Mouse (Mus musculus) CD4-positive, CD25-positive, alpha-beta regulatory T cell, adult 4 months (primary cell): ENCODE measurements around the gene Slc38a4. TPM values are rescaled to one million over a fixed set of nuclear protein-coding genes. Genes with fewer than 3 reads are reported as not detected.

Source experiments
- ATAC-seq: one replicate; pipeline ENCODE4 v1.8.0; 2017
- polyA plus RNA-seq, 2 experiments: library from polyadenylated mRNA; unstranded; fragments of 100-300 nt; shearing (Covaris generic); gene quantifications; one replicate each; pipeline ENCODE4 v1.2.1; 2017

Gene Slc38a4
- polyA plus RNA-seq, 2 experiments from 2014 or later = not detected

GRCm38 (mm10) chr15:97011599-97012372 lies 44.0 kb downstream of the Slc38a4 start:
- ATAC-seq = no peak

GRCm38 (mm10) chr15:97009271-97009670 lies 46.5 kb downstream of the Slc38a4 start:
- ATAC-seq = no peak

GRCm38 (mm10) chr15:97005631-97006234 lies 50.0 kb downstream of the Slc38a4 start:
- no peak for ATAC-seq

DNA sequence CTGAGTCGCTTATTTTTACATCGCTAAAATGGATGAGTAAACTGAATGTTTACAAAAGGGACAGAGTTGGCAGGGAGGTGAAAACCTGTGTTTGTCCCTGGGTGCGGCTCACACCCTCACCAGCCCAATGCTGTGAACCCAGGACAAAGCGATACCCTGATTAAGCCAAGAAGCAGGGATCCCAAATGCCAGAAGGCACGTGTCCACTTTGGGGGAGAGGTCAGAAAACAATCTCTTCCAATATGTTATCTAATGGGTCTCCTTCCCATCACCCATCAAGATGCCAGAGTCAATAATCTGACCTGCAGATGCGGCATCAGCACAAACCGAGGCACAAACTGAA lies 51.3 kb downstream of the Slc38a4 start:
- ATAC-seq = no peak

DNA sequence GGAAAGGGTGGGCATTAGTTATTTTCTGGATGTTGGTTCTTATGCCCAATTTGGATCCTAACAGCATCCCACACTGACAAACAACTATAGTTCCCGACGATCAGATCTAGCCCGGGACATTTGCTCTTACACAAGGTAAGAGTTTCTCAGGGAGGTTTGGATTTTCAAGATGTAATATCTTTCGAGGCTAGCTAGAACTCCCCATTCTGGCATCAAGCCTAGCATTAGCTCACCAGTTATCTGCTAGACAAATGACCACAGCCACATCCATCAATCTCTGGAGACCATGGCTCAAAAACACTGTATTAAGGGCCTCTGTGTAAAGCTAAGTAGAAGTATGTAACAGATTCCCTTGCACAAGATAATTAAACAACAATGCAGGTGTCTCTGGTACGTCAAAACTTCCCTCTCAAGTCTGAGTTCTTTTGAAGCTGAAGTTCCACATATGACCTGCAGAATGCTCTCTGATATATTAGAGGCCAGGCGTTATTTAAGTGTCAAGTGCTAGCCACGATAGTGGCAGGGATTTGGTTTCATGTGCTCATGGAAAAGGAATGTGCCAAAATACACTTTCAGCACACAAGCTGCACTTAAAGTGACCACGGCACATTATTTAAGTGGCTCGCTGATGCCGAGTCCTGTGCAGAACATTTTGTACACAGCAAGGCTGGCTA lies 51.8 kb downstream of the Slc38a4 start:
- no peak for ATAC-seq

- no peak for ATAC-seq
These were observed 52.6 kb downstream of the Slc38a4 start for GRCm38 (mm10) chr15:97003186-97003585.

DNA sequence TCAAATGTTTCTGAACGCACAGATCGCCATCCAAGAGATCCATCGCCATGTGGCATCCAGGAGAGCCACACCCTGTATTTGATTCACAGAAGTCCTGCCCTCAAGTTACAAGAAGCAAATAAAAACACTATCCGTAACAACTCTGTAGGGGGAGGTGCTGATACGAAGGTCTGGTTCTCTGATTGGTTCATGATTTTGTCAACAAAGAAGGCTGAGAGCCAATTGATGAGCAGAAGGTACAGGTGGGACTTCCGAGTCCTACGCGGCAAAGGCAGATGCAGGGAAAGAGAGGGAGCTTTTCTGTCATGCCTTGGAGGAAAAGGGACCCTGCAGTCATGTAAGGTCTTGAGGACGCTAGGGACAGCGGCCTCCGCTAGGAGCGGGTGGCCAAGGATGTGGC lies 53.0 kb downstream of the Slc38a4 start:
- no peak for ATAC-seq

- ATAC-seq = no peak
These were observed 53.9 kb downstream of the Slc38a4 start for GRCm38 (mm10) chr15:97001886-97002285.

DNA sequence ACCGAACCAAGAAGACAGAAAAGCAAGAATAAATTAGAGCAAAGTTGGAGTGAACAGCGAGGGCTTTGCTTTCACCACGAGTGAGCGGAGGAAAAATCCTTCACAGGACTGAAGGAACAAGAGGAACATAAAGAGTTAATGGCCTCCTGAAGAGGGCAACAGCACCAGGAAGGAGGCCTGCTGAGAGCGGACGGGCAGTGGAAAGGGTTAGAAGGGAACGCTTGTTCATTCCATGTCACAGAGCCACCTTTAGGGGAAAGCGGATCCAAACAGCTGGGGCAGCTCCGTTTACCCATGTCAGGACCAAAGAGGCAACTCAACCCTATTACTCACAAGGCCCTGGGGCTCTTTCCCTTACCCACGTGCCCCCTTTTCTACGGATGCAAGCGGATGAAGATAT lies 54.3 kb downstream of the Slc38a4 start:
- ATAC-seq = no peak

- no peak for ATAC-seq
These were observed 55.2 kb downstream of the Slc38a4 start for GRCm38 (mm10) chr15:97000319-97001251.

DNA sequence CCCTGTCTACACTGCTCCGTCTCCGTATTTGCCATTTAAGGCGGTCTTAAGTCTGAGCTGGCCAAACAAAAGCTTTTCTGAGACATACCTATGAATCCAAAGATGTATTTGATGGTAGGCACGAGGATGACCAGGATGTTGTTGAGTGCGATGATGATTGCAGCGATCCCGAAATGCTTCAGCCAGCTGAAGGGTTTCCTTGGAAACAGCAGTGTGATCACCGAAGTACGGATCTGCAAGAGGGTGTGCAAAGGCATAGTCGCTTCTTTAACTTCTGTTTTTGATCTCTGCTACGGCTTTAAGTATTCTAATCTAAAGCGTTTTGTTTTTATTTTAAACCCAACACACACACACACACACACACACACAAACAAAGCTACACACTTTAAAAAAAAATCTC lies 56.4 kb downstream of the Slc38a4 start:
- ATAC-seq = no peak

GRCm38 (mm10) chr15:96985618-96986017 lies 70.1 kb downstream of the Slc38a4 start:
- no peak for ATAC-seq

DNA sequence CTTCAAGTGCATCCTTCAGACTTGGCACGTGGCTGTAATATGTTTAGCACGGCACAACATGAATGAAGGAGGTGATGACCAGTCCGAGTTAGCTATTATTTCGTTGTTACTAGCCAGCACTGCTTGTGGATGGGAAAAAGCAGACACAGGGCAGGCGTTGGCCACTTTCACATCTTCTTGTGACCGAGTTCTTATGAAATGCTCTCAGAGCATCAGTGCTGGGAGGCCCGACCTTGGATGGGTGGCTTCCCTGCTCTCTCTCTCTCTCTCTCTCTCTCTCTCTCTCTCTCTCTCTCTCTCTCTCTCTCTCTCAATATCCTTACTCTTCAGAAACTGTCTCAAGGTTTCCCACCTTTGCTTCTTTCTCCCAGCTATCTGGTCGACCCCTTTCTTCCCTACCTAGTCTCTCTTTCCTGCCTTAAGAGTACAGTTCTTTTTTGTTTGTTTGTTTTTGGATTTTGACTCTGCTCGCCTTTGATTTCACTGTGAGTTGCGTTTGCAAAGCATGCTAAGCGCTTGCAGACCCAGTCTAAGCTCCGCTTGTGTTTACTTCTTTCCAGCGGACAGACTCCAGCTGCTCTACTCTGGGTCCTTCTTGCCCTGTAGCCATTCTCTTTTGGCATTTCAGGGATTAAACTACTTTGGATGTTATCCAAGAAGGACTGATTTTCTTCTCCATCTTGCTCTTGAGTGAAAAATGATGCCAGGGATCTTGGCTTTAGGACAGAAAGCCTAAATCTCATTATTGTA lies 72.0 kb downstream of the Slc38a4 start:
- ATAC-seq = no peak

DNA sequence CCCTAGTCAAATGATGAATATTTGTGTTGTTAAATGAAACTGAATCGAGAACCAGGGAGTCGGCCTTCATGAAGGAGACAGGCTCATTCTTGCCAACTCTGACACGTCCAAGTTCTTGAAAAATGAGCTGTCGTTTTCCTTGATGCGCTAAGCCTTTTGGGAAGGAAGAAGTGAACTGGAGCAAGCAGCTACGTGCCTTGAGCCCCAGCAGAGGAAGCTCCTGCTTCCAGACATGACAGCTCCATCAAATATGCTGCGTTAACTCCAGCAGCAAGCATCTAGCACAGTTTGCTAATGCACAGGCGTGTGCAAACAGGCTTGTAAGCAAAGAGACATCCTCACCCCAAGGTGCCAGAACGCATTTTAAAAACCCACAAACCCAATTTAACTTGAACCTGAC lies 80.6 kb downstream of the Slc38a4 start:
- no peak for ATAC-seq

GRCm38 (mm10) chr15:96974131-96974530 lies 81.6 kb downstream of the Slc38a4 start:
- no peak for ATAC-seq

DNA sequence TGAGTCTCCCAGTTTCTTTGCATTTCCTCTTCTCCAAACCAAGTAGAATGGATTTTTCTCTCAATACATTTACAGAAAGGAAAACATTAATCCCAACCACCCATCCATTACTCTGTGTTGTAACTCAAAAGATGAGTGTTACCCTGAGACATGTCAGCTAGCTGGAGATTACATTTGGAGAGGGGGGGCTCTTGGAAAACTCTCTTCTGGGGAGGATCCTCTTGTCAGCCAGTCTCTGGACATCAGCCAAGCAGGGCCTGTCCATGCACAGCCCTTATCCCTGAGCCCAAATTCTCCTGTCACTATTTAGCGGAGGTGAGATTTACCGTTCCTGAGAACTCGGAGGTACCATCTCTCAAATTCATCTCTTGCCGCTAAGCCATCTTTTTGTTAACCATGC lies 82.4 kb downstream of the Slc38a4 start:
- ATAC-seq = no peak

- ATAC-seq = no peak
These were observed 83.0 kb downstream of the Slc38a4 start for GRCm38 (mm10) chr15:96972706-96973274.

GRCm38 (mm10) chr15:96971906-96972305 lies 83.8 kb downstream of the Slc38a4 start:
- no peak for ATAC-seq

DNA sequence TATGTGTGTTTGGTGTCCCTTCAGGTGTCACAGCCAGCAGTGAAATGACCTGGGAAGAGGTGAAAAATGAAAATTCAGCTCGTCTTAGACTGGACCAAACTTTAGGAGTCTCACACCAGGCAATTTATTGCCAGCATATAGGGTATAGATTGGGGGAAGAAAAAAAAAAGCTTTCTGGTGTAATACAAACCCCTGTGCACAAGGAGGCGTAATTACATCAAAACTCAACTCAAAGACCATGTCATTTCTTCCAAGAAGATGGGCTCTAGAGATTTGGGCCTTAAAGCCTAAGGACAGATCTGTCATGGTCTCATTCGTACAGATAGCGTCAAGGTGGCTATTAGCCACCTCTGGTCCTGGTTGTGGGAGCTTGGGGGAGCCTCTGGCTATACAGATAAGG lies 86.0 kb downstream of the Slc38a4 start:
- no peak for ATAC-seq

GRCm38 (mm10) chr15:96968741-96969140 lies 87.0 kb downstream of the Slc38a4 start:
- ATAC-seq = no peak

- no peak for ATAC-seq
These were observed 89.4 kb downstream of the Slc38a4 start for GRCm38 (mm10) chr15:96966326-96966725.

- ATAC-seq = no peak
These were observed 92.0 kb downstream of the Slc38a4 start for GRCm38 (mm10) chr15:96963735-96964134.
